Mouse (Mus musculus) Muller cell, postnatal 12 days (primary cell): ENCODE measurements at regions not wholly inside any gene's neighbourhood (a gene's known extent, or its start where the extent isn't known, plus 50 kb on each side); places are given as distances from the start of the nearest gene placed in this dataset.
A peak's percentile ranks its signal among the peaks of the same experiment; 100 is the strongest.
"Not testable (repeated sequence)": the region's sequence is repeated elsewhere in the genome, so short reads cannot be mapped to it uniquely, and the experiment has no call there.

Experiments used
- DNase-seq: peaks from one replicate; pipeline ENCODE4 v3.0.0-alpha.2; 2015; ENCODE audit errors: inconsistent ontology term

- no peak for DNase-seq
Observed at GRCm38 (mm10) chr15:11479166-11479944, 79.9 kb upstream of the Tars start.

- DNase-seq, result no peak
Observed at GRCm38 (mm10) chr15:11476248-11476647, 76.8 kb upstream of the Tars start.

- DNase-seq, result peak; percentile 39
Observed at GRCm38 (mm10) chr15:11463341-11463740, 63.9 kb upstream of the Tars start.

GRCm38 (mm10) chr15:11461575-11461974, 62.1 kb upstream of the Tars start:
- not testable (repeated sequence) for DNase-seq

GRCm38 (mm10) chr15:11459306-11459705, 59.8 kb upstream of the Tars start:
- no peak for DNase-seq

- DNase-seq, result no peak
Observed at GRCm38 (mm10) chr15:11457278-11457677, 57.8 kb upstream of the Tars start.

- DNase-seq, result no peak
Observed at GRCm38 (mm10) chr15:11455982-11456381, 56.5 kb upstream of the Tars start.

GRCm38 (mm10) chr15:11455366-11455785, 55.9 kb upstream of the Tars start:
- peak; percentile 9 for DNase-seq

- DNase-seq, result no peak
Observed at GRCm38 (mm10) chr15:11453997-11454396, 54.5 kb upstream of the Tars start.

GRCm38 (mm10) chr15:11451635-11452034, 52.2 kb upstream of the Tars start:
- DNase-seq, result no peak
